Mouse (Mus musculus): ENCODE results near the gene Adam33.

The Adam33 gene

DNA sequence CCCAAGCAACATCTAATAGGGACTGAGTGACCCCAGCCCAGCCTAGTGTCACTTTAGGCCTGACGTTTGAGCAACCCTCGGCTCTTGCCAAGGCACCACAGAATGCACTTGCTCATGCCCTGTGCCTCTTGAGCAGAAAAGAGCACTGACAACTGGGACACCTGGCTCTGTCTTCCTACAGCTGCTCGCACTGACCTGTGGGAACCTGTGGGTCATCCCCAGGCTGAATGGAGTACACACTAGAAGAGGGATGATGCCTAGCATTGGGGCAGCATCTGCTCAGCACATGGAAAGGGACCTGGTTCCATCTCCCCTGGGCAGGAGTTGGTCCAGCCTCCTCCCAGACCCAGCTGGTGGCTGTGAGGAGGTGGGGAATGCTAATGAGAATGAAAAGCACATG lies 36.7 kb downstream of the Adam33 start:
- DNase-seq, result no peak

- DNase-seq, result no peak
Measured at GRCm38 (mm10) chr2:131025230-131025629, 38.4 kb downstream of the Adam33 start.

DNA sequence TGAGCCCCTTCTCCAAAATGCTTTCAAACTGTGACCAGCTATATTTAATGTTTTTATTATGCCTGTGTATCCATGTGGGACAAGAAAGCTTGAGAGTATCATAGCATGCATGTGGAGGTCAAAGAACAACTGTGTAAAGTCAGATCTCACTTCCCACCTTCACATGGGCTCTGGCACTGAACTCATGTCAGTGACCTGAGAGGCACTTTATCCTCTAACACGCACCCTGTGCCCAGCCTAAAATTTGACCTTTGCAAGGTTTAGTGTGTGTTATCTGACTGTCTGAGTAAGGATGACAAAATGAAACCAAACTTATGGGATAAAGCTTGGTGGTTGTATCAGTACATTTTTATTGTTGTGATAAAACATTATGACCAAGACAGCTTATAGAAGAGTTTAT lies 53.0 kb downstream of the Adam33 start:
- DNase-seq, result no peak

DNA sequence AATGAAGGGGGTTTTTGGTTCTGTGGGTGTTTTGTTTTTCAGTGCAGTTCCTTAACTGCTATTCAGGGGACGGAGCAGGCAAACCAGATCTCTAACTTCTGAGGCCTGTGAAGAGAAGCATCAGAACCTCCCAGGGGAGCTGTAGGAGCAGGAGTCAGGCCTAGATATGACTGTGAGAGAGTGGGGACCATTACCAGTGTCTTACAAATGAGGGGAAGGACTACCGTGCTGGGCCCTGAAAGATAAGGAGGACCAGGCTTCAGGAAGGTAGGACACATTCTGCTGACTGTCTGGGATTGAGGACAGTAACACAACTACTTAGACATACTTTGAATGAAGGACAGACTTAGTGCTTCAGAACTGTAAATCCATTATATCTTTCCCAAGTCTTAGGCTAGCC lies 54.5 kb downstream of the Adam33 start:
- DNase-seq, result no peak
